Mouse (Mus musculus) heart, postnatal 0 days (tissue): ENCODE measurements around the gene Nrtn.

Experiments used
- CTCF ChIP-seq: IDR thresholded peaks from 2 replicates; pipeline ENCODE4 v1.5.1; 2016; ENCODE audit warnings: antibody characterized with exemption, control low read depth, low read depth
- EP300 ChIP-seq: IDR thresholded peaks from 2 replicates; pipeline ENCODE4 v1.6.1; 2016; ENCODE audit warnings: antibody characterized with exemption, low read depth

GRCm38 (mm10) chr17:56805784-56806183, 48.5 kb upstream of the Nrtn start:
- TF ChIP-seq CTCF (peak; percentile 55), EP300 (no peak)
